ENCODE assay signal across 12 mouse cellular contexts in genomic region chr13:111574196-111574595, GRCm38 (mm10). TPM values are rescaled to one million over a fixed set of nuclear protein-coding genes. Genes with fewer than 3 reads are reported as not detected.
DNase-seq lines count a peak whose midpoint lies in the region; ATAC-seq and TF ChIP-seq lines count a peak whose summit lies in the region.
"Had no signal": no experiment of that assay in that cellular context is flagged by ENCODE, and none has a peak within 500 bp of the region (broad histone marks: within the 10 kb centered on the region; RNA-seq: fewer than 3 reads in every experiment).

No protein-coding gene starts in this region.

- no peak overlapping the region for H3K4me2 ChIP-seq in forebrain, embryonic 14.5 days (ENCODE audit: low read length)
- no peak overlapping the region for H3K4me2 ChIP-seq in forebrain, embryonic 13.5 days
- H3K4me2 ChIP-seq: liver, embryonic 15.5 days; neural tube, embryonic 12.5 days had no signal

- no peak for ATAC-seq in forebrain, embryonic 14.5 days
- ATAC-seq in forebrain, embryonic 13.5 days: no peak
- no peak; the same call in 1 of the 2 replicates for ATAC-seq in megakaryocyte-erythroid progenitor cell, adult 5-6 weeks (replicated peaks; ENCODE audit: low FRiP score, low TSS enrichment, poor library complexity, severe bottlenecking)

- no peaks in the 10 kb centered on the region for H3K9me3 ChIP-seq in forebrain, embryonic 14.5 days (replicated peaks; ENCODE audit: control insufficient read depth, low read length)
- no peaks in the 10 kb centered on the region for H3K9me3 ChIP-seq in forebrain, embryonic 13.5 days (replicated peaks)
- H3K9me3 ChIP-seq: liver, embryonic 15.5 days; neural tube, embryonic 12.5 days had no signal

- peak; percentile 5 for DNase-seq in forebrain, embryonic 14.5 days (ENCODE audit: low spot score)
- no peak for DNase-seq in layer of hippocampus, adult 2 months (ENCODE audit: low spot score in 2 of 2)
- no peak for DNase-seq in layer of hippocampus, postnatal 36 days
- DNase-seq in A20 (ENCODE audit: low read depth, low spot score): peak; percentile 30
- peak; percentile 13 for DNase-seq in brain, embryonic 14.5 days (ENCODE audit: low read depth)
- DNase-seq in right cerebral cortex, postnatal 10 days (ENCODE audit: low spot score in 2 of 2): no peak

- H3K9ac ChIP-seq in forebrain, embryonic 14.5 days (ENCODE audit: low read length): no peak overlapping the region
- no peak overlapping the region for H3K9ac ChIP-seq in forebrain, embryonic 13.5 days
- H3K9ac ChIP-seq: liver, embryonic 15.5 days; neural tube, embryonic 12.5 days had no signal

- H3K27me3 ChIP-seq in forebrain, embryonic 14.5 days (replicated peaks; ENCODE audit: control insufficient read depth, insufficient read depth, low read length): no peaks in the 10 kb centered on the region
- H3K27me3 ChIP-seq in forebrain, embryonic 13.5 days: no peaks in the 10 kb centered on the region
- H3K27me3 ChIP-seq: neural tube, embryonic 12.5 days had no signal

- H3K36me3 ChIP-seq in forebrain, embryonic 14.5 days (ENCODE audit: control insufficient read depth, insufficient read depth, low read length): no peaks in the 10 kb centered on the region
- no peaks in the 10 kb centered on the region for H3K36me3 ChIP-seq in forebrain, embryonic 13.5 days (ENCODE audit: poor library complexity, severe bottlenecking)
- H3K36me3 ChIP-seq: liver, embryonic 15.5 days; neural tube, embryonic 12.5 days had no signal

- H3K4me3 ChIP-seq in forebrain, embryonic 14.5 days (ENCODE audit: low read depth, low read length): no peak overlapping the region
- H3K4me3 ChIP-seq in forebrain, embryonic 13.5 days: no peak overlapping the region
- H3K4me3 ChIP-seq in layer of hippocampus, adult 2 months: no peak overlapping the region
- H3K4me3 ChIP-seq: liver, embryonic 15.5 days; neural tube, embryonic 12.5 days had no signal

- TF ChIP-seq POLR2A in brain, embryonic 14.5 days (IDR thresholded peaks at IDR 0.05; ENCODE audit: borderline replicate concordance, extremely low read depth, insufficient read depth, insufficient read length, poor library complexity, severe bottlenecking): no peak

- TF ChIP-seq CTCF in layer of hippocampus, adult 2 months (conservative IDR thresholded peaks at IDR 0.05): peak; percentile 59
- peak; percentile 44; the same call in 1 of the 2 replicates for TF ChIP-seq CTCF in brain, embryonic 14.5 days (IDR thresholded peaks at IDR 0.05; ENCODE audit: borderline replicate concordance, extremely low read depth, insufficient read depth, insufficient read length)

- no peak overlapping the region for H3K27ac ChIP-seq in forebrain, embryonic 14.5 days (ENCODE audit: low read depth, low read length)
- no peak overlapping the region for H3K27ac ChIP-seq in forebrain, embryonic 13.5 days
- no peak overlapping the region for H3K27ac ChIP-seq in layer of hippocampus, adult 2 months
- H3K27ac ChIP-seq: liver, embryonic 15.5 days; neural tube, embryonic 12.5 days had no signal

- H3K4me1 ChIP-seq in forebrain, embryonic 14.5 days (ENCODE audit: control insufficient read depth, insufficient read depth, low read length): no peaks in the 10 kb centered on the region
- H3K4me1 ChIP-seq in forebrain, embryonic 13.5 days: no peaks in the 10 kb centered on the region
- H3K4me1 ChIP-seq: neural tube, embryonic 12.5 days had no signal

- WGBS in forebrain, embryonic 14.5 days: 51% methylated on average over 4 of the region's 4 CpGs
- 47% methylated on average over 4 of the region's 4 CpGs for WGBS in forebrain, embryonic 13.5 days

RNA-seq across cellular contexts. Expression of gene Gm10198, which starts 18.4 kb away (rescaled TPM):
- polyA plus RNA-seq in forebrain, embryonic 14.5 days (2014; fragmentation: Nextera tagmentation; extraction: Ambion mirVana): not detected in 2 replicates
- not detected in 2 replicates for polyA plus RNA-seq in forebrain, embryonic 13.5 days (2015; fragmentation: Nextera tagmentation; extraction: Ambion mirVana)
- total RNA-seq in layer of hippocampus, adult 2 months (2021): not detected
- total RNA-seq in layer of hippocampus, postnatal 36 days (2021): not detected
- not detected in 2 replicates for polyA plus RNA-seq in brain, embryonic 14.5 days (2012; rRNA removed)
- not detected in 2 replicates for total RNA-seq in megakaryocyte-erythroid progenitor cell, adult 5-6 weeks (2014; fragmentation: Nextera tagmentation)
- total RNA-seq in megakaryocyte-erythroid progenitor cell, adult 5-6 weeks (2017): not detected in 2 replicates
- polyA plus RNA-seq: frontal cortex, adult 2 months; intestine, embryonic 14.5 days; liver, embryonic 15.5 days; neural tube, embryonic 12.5 days had no signal

RNA-seq across cellular contexts. Expression of gene Gm49496, which starts 24.4 kb away (rescaled TPM):
- not detected in 2 replicates for polyA plus RNA-seq in forebrain, embryonic 14.5 days (2014; fragmentation: Nextera tagmentation; extraction: Ambion mirVana)
- not detected in 2 replicates for polyA plus RNA-seq in forebrain, embryonic 13.5 days (2015; fragmentation: Nextera tagmentation; extraction: Ambion mirVana)
- not detected for total RNA-seq in layer of hippocampus, adult 2 months (2021)
- not detected for total RNA-seq in layer of hippocampus, postnatal 36 days (2021)
- not detected in 2 replicates for polyA plus RNA-seq in brain, embryonic 14.5 days (2012; rRNA removed)
- total RNA-seq in megakaryocyte-erythroid progenitor cell, adult 5-6 weeks (2014; fragmentation: Nextera tagmentation): 0.24 and 2.2 TPM in 2 replicates
- total RNA-seq in megakaryocyte-erythroid progenitor cell, adult 5-6 weeks (2017): 0.38 and 1.5 TPM in 2 replicates
- polyA plus RNA-seq: frontal cortex, adult 2 months; intestine, embryonic 14.5 days; liver, embryonic 15.5 days; neural tube, embryonic 12.5 days had no signal

Comparison
In these comparisons a context has a peak if more than half of its experiments do, and no peak if none do; other contexts are left out.
1. DNase-seq: peak in forebrain, embryonic 14.5 days (single experiment), A20 (single experiment) and brain, embryonic 14.5 days (single experiment); none in layer of hippocampus, adult 2 months (0 of 2), layer of hippocampus, postnatal 36 days (0 of 2) and right cerebral cortex, postnatal 10 days (0 of 2).